Mouse (Mus musculus) limb, embryonic 14.5 days (tissue): ENCODE measurements around the gene Gm20388. TPM values are rescaled to one million over a fixed set of nuclear protein-coding genes. Genes with fewer than 3 reads are reported as not detected.

ENCODE experiments used
- ATAC-seq: fragments of 200-750 bp; cut with Nextera tagmentation; 2 replicates; pipeline ENCODE4 v1.8.0; 2017; ENCODE audit warnings: low read depth, moderate number of reproducible peaks, moderate TSS enrichment; ENCODE audit not compliant: low FRiP score
- DNase-seq: peaks from one replicate; pipeline ENCODE4 v3.0.0-alpha.2; 2015; ENCODE audit warnings: low spot score
- H3K27ac ChIP-seq: fragments of 300-500 bp; sonication (generic); replicated peaks from 2 replicates; pipeline ENCODE4 v1.5.1; 2014; ENCODE audit warnings: low read depth, mild to moderate bottlenecking, low read length, moderate library complexity, mixed read lengths
- H3K27me3 ChIP-seq: fragments of 300-500 bp; sonication (generic); 2 replicates; pipeline ENCODE4 v1.6.1; 2014; ENCODE audit warnings: low read length, mixed read lengths; ENCODE audit not compliant: control insufficient read depth, insufficient read depth
- H3K36me3 ChIP-seq: fragments of 300-500 bp; sonication (generic); 2 replicates; pipeline ENCODE4 v1.6.1; 2014; ENCODE audit warnings: mild to moderate bottlenecking, low read length, moderate library complexity, mixed read lengths; ENCODE audit not compliant: control insufficient read depth, insufficient read depth
- H3K4me1 ChIP-seq: fragments of 300-500 bp; sonication (generic); 2 replicates; pipeline ENCODE4 v1.6.1; 2014; ENCODE audit warnings: antibody characterized with exemption, low read length, mixed read lengths; ENCODE audit not compliant: control insufficient read depth, insufficient read depth
- H3K4me2 ChIP-seq: fragments of 300-500 bp; sonication (generic); replicated peaks from 2 replicates; pipeline ENCODE4 v1.6.1; 2014; ENCODE audit warnings: low read depth, mild to moderate bottlenecking, low read length, moderate library complexity; ENCODE audit not compliant: severe bottlenecking
- H3K4me3 ChIP-seq: fragments of 300-500 bp; sonication (generic); replicated peaks from 2 replicates; pipeline ENCODE4 v1.5.1; 2014; ENCODE audit warnings: low read length
- H3K9ac ChIP-seq: fragments of 300-500 bp; sonication (generic); 2 replicates; pipeline ENCODE4 v1.6.1; 2014; ENCODE audit warnings: mild to moderate bottlenecking, low read depth, low read length, moderate library complexity; ENCODE audit not compliant: severe bottlenecking
- H3K9me3 ChIP-seq: fragments of 300-500 bp; sonication (generic); 2 replicates; pipeline ENCODE4 v1.6.1; 2016; ENCODE audit warnings: low read length; ENCODE audit not compliant: control insufficient read depth
- POLR2A ChIP-seq: fragments of 200-500 bp; IDR thresholded peaks from 2 replicates; pipeline ENCODE4 v1.8.0; 2012; ENCODE audit warnings: inconsistent platforms, mild to moderate bottlenecking, moderate library complexity, borderline replicate concordance; ENCODE audit not compliant: insufficient read depth, insufficient read length; ENCODE audit errors: extremely low read depth
- WGBS: fragments of 180-500 bp; shearing (Covaris S2); extraction: QIAGEN DNeasy Blood & Tissue Kit; methylation state at CpG from one replicate; pipeline ENCODE4 v1.1.7; 2014; 5-methylcytosine and 5-hydroxymethylcytosine counted together
- polyA plus RNA-seq, 2 experiments: library from polyadenylated mRNA; depleted of rRNA in 1 of 2; stranded (reverse) in 1 of 2; unstranded in 1 of 2; fragments of >200 nt; fragmentation: Nextera tagmentation in 1 of 2; extraction: Ambion mirVana in 1 of 2; gene quantifications; 2 replicates each; pipeline versions ENCODE4 v1.2.1 to v1.2.3; 2012 to 2014

Gm20388 gene
- polyA plus RNA-seq, 2 experiments, result 1.9 to 49.9 TPM

DNA sequence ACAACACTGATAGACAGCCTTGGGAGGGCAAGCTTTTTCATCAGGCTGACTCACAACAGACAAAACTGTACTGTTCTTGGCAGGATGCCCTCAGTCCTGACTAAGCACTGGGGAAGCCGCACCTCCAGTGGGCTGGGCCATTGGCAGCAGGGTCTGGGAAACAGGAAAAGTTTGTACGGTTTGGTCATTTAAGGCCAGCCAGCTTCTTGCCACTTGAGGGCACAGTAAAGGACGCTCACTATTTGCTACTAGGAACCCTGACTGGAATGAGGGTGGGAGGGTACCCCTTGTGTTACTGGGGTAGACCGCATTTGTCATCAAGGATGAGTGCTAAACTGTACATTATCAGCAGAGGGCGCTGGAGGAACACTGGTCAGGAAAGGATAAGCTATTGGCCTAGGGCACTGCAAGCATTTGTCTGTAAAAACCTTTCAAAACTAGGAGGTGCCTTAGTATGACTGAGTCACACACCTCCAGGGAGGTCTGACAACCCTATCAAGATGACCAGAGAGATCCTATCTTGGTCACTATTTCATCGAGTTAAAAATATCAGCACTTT, 2995.9 kb downstream of the Gm20388 start:
- no peak overlapping the region for H3K4me3 ChIP-seq
- H3K27me3 ChIP-seq, result no peaks in the 10 kb centered on the region
- no peaks in the 10 kb centered on the region for H3K9me3 ChIP-seq
- ATAC-seq, result peak; percentile 77
- no peak overlapping the region for H3K4me2 ChIP-seq
- H3K36me3 ChIP-seq, result peaks cover 24% of the 10 kb centered on the region
- 40% methylated on average over 6 of the region's 6 CpGs for WGBS
- no peak overlapping the region for H3K27ac ChIP-seq
- peaks cover 6% of the 10 kb centered on the region for H3K4me1 ChIP-seq
- peak; percentile 86 for DNase-seq
- no peak overlapping the region for H3K9ac ChIP-seq
- no peak for TF ChIP-seq POLR2A

DNA sequence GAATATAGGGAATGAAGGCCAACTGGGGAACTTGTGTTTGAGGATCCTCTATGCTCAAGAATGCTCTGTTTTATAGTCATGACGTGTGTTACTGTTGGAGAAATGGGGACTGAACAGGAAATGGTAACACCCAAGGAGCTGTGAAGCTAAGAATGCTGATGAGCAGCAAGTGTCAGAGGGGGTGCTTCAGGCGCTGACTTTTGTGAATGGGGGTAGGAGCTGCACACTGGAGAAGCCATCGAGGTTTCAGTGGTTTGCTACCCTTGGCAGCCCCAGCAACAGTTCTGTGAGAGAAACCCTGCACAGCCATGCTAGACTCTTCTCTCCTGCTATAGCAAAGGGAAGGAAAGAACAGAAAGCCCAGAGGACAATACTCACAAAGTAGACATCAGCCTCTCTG, 3001.5 kb downstream of the Gm20388 start:
- DNase-seq (no peak), ATAC-seq (no peak)
- TF ChIP-seq POLR2A, result no peak
- H3K4me2 ChIP-seq, result no peak overlapping the region
- 82% methylated on average over 3 of the region's 3 CpGs for WGBS
- H3K4me1 ChIP-seq, result no peaks in the 10 kb centered on the region
- peaks cover 51% of the 10 kb centered on the region for H3K36me3 ChIP-seq
- H3K27me3 ChIP-seq, result no peaks in the 10 kb centered on the region
- no peaks in the 10 kb centered on the region for H3K9me3 ChIP-seq
- H3K4me3 ChIP-seq, result no peak overlapping the region
- H3K27ac ChIP-seq, result no peak overlapping the region
- no peak overlapping the region for H3K9ac ChIP-seq

DNA sequence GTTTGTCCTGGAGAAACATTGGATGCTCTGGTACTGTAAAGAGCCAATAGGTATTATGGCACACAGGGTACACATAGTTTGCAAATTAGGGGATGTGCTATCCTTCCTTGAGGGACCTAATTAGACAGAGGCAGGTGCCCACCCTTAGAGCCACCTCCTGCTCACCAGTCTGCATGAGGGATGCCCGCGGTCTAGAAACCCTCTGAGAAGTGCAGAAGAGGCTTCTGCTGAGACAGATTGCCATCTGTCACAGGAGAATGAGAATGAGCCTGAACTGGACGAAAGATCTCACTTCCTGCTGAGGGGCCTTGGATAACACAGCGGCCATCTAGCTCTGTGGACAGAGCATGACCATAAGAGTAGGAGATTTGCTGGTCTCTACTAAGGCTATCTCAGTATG, 3002.2 kb downstream of the Gm20388 start:
- no peak overlapping the region for H3K4me3 ChIP-seq
- peaks cover 45% of the 10 kb centered on the region for H3K36me3 ChIP-seq
- no peak overlapping the region for H3K9ac ChIP-seq
- no peaks in the 10 kb centered on the region for H3K9me3 ChIP-seq
- no peak overlapping the region for H3K4me2 ChIP-seq
- no peaks in the 10 kb centered on the region for H3K27me3 ChIP-seq
- WGBS, result 88% methylated on average over 4 of the region's 4 CpGs
- no peak for ATAC-seq
- H3K4me1 ChIP-seq, result peaks cover 7% of the 10 kb centered on the region
- H3K27ac ChIP-seq, result no peak overlapping the region
- DNase-seq, result no peak
- TF ChIP-seq POLR2A, result no peak

DNA sequence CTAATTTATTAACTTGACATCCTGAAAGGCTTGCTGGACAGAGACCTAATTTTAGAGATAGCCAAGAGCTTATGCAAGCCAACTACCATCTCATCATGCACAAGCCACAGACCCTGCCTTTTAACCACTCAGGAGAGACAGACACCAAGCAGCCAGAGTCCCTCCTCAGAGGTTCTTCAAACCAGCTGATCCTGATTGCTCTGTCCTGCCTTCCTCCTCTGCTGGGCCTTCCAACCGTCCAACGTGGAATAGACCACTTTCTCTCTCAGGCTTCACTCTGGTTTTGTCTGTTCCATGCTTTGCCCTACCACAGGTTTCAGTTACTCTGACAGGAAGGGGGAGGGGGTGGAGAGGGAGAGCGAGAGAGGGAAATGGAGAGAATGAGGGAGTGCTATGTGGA, 3006.1 kb downstream of the Gm20388 start:
- no peak overlapping the region for H3K9ac ChIP-seq
- no peak for TF ChIP-seq POLR2A
- H3K9me3 ChIP-seq, result no peaks in the 10 kb centered on the region
- H3K4me3 ChIP-seq, result no peak overlapping the region
- H3K36me3 ChIP-seq, result peaks cover 34% of the 10 kb centered on the region
- ATAC-seq (no peak), DNase-seq (no peak)
- peaks cover 19% of the 10 kb centered on the region for H3K4me1 ChIP-seq
- no peak overlapping the region for H3K4me2 ChIP-seq
- WGBS, result 52% methylated on average over 3 of the region's 3 CpGs
- H3K27me3 ChIP-seq, result no peaks in the 10 kb centered on the region
- no peak overlapping the region for H3K27ac ChIP-seq

DNA sequence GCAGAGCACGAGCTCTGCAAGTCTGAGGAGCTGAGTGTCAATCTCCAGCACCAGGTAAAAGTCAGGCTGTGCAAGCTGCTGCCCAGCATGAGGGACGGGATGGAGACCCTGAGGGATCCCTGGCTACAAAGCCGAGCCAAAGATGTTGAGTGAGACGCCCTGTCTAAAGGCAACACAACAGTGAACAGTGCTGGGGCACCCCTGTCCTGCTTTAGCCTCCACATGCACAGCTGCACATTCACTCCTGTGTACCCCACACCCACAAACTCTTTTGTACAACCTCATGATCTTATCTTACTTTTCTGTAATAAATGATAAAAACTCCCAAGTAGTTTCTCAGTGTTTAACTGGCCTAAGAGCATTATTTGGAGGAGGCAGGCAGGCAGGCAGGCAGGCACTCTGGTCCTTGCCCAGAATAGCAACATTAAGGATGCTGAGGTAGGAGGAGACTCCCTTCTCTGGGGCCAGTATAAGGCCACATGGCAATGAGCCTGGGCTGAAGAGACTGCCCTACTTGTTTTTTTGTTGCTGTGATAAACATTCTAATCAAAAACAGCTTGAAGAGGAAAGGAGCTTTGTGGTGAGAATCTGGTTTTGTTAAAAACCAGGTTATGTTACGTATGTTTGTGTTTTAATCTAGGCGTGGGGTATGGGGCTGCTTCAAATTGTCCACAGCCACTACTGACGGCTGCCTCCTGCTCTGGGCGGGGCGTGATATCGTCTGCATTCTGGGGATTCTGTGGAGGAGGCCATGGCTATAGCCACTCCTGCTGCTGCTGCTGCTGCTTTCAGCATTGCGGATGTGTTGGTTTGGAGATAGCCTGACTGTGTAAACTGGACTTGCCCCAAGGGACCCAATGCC, 3007.1 kb downstream of the Gm20388 start:
- no peak overlapping the region for H3K9ac ChIP-seq
- H3K4me3 ChIP-seq, result no peak overlapping the region
- H3K27me3 ChIP-seq, result no peaks in the 10 kb centered on the region
- 35% methylated on average over 11 of the region's 11 CpGs for WGBS
- TF ChIP-seq POLR2A, result no peak
- H3K4me2 ChIP-seq, result no peak overlapping the region
- peaks cover 30% of the 10 kb centered on the region for H3K36me3 ChIP-seq
- H3K4me1 ChIP-seq, result peaks cover 22% of the 10 kb centered on the region
- ATAC-seq (peak; percentile 74; the same call in 1 of the 2 replicates), DNase-seq (peak; percentile 40)
- H3K27ac ChIP-seq, result no peak overlapping the region
- no peaks in the 10 kb centered on the region for H3K9me3 ChIP-seq
